Mouse (Mus musculus) gastrocnemius, postnatal 14 days (tissue): ENCODE data around the gene Slc6a6. TPM values are rescaled to one million over a fixed set of nuclear protein-coding genes. Genes with fewer than 3 reads are reported as not detected.

Experiments used
- DNase-seq: peaks from one replicate; pipeline ENCODE4 v3.0.0; 2021; ENCODE audit warnings: mixed read lengths
- intact Hi-C: fragments of 180-260 bp; cut with DNase I; formaldehyde crosslinking; loops from one replicate; pipeline ENCODE4 v1.15.1; 2025; ENCODE audit warnings: low total_unique reads
- total RNA-seq, 2 experiments: library from RNA; stranded (reverse); gene quantifications; 2 replicates each; pipeline ENCODE4 v1.2.3; 2021

Slc6a6 gene
- total RNA-seq, 2 experiments from 2014 or later, result 33.5 to 39.8 TPM

DNA sequence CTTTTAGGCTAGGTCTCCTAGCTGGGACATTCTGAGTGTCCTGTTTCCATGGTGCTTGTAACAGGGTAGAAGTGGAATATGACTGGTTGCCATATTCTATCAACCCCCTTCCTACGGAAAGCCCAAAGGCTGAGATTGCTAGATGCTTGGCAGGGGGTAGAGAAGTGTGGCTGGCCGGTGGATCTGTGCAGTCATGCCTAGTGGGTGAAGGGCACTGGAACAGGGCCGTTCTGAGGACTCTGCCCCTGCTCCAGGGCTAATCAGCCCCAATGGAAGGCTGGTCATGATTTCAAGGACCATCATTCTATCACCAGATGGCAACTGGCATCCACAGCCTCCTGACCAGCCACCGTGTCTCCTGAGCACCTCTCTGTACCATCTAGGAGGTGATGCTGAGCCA is 7.7 kb downstream of the Slc6a6 start:
- intact Hi-C loops, result no loop called here

DNA sequence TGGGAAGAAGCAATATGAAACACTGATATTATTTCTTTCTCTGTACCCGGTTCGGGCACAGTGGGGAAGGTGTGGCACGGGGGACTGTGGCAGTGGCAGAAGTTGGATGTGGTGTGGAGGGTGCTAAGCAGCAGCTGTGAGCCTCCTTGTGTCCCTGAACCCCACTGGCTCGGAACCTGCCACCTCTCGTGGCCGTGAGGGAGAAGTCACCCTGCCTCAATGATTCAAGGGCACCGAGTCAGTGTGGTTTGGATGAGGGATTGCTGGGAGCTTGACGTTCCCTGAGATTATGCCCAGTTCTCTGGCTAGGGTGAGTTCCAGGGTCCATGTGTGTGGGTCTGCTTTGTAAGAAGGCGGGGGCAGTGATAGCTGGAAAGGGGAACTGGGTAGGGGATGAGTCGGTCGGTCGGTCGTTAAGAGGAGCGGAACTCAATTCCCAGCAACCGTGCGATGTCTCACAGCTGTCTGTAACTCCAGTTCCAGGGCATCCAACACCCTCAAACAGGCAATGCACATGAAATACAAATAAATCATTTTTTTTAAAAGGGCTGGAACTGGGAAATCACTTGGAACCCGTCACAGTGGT is 9.5 kb downstream of the Slc6a6 start:
- intact Hi-C loops, result no loop called here
- DNase-seq, result no peak

More for the DNA sequence above, 7.7 kb downstream of the Slc6a6 start:
- DNase-seq, result no peak

DNA sequence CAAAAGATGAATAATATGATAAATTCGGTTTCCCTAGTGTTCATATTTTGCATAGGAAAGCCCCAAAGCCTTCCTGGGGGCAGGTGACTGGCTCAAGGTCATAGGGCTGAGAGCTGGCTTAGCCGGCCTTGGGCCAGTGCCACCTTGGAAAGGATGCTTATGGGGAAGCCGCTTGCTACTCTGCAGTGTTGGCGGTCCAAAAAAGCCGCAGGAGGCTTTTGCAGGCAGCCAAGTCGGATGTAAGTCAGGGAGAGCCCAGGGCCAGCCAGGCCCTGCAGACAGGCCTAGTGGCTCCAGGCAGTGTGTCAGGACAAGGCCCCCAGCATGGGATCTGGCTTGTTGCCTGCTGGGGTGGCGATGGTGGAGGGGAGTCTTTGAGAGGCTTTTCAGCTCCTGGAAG is 10.8 kb downstream of the Slc6a6 start:
- DNase-seq, result peak; percentile 61
- intact Hi-C loops, result no loop called here

DNA sequence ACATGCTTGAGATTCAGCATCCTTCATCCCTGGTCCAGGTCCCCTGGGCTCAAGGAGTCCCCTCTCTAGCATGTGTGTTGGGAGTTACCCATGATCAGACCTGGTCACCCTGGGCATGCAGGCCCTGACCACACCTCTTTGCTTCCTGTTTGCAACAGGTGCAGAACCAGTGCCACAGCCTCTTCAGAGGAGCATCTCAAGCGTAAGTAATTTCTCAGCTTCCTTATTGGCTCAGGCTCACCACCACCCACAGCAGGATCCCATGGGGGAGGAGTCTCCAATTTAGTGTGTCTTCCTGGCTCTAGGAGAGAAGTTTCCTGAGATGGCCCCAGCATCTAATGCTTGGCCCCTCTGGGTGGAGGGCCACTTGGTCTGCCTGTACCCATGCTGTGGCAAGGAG is 15.0 kb downstream of the Slc6a6 start:
- intact Hi-C loops, result no loop called here
- DNase-seq, result no peak

DNA sequence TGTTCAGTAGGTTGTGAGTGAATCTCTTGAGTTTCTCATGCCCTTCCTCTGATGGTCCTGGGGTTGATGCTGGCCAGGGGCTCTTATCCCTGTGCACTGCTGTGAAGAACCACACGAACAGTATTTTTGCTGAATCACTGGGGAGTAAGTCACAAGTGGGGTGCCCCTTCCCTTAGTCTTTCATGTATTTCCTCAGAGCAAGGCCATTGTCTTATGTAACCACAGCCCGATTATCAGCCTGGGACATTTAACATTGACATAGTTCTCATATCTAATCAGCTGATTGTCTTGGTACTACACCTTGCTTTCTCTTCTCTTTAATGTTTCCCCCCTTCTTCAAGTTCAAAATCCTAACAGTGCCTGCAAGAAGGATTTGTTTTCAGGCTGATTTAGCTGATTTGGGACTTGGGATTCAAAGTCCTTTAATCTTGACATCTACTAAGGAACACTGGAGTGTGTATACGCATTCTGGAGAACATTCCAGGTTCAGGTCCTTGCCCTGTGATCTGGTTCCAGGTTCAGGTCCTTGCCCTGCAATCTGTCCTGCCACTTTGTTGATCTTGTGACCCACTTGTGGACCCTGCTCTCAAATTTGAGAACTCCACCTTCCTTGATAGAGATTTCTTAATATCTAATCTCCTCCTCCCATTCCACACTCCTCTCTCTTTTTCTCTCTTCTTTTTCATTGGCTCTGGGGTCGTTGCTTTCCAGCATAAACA is 15.8 kb downstream of the Slc6a6 start:
- intact Hi-C loops, result no loop called here
- no peak for DNase-seq

DNA sequence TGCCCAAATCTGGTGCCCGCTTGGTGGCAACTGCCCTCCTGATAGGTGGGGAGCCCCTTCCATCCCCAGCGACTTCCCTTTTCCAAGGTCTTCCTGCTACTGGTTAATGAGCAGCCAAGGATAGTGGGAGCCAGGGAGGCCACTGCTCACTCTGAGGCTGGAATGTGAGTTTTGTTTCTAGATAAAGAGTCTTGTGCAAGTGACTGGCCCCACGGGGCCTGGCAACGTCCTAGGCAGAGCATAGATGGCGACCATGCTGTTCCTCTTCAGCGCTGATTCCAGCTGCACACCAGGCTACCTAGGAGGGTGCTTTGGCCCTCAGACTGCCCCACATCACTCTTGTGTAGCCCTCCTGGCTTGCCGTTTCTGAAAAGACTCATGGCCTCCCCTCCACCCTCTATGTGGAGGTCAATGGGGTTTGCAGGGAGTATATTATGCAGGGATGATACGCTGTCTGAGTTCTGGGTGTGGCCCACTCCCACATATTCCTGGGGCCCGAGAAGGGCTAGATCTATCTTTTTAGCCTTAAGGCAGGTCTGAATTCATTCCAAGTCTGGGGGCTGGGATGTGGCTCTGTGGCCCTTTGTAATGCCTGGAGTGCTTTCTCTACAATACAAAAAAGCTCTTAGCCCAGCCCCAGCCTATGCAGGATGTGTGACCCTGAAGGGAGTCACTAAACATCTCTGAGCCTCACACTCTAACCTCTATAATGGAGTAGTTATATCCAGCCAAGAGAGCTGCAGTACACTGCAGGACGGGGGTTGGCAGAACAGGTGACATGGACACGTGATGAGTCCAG is 17.2 kb downstream of the Slc6a6 start:
- intact Hi-C loops, result no loop called here
- DNase-seq, result no peak

DNA sequence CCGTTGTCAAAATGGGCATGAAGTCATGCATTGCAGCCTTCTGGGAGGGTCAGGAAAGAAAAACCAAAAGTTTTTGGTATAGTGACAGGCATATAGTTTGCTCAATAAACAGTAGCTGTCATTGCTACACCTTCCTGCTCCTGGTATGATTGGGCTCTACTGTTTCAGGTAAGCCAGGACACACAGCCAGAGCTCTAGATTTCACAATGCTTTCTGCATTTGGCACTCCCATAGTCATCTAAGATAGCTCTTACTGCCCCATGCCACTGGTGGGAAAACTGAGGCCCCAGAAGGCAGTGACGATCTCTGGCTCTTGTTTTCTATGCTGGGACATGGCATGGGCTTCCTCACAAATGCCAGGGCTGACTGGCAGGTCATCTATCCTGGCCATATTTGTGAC is 19.6 kb downstream of the Slc6a6 start:
- intact Hi-C loops, result no loop called here
- DNase-seq, result no peak

DNA sequence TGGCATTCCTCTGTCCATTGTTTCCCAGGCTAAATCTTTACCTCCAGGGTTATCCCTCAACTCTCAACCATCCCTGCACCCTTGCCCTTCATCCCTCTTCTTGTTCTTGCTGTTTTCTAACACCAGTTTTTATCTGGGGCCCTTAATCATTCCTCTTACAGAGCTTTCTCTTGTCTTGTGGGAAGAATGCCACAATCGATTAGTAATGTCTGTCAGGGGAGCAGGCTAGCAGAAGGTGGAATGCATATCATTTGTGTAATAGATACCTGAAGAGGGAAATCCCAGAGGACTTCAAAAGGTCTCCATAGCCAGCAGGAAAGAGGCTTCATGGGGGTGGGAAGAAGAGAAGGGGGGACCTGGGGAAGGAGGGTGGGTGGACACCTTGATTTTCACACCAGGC is 20.6 kb downstream of the Slc6a6 start:
- DNase-seq, result no peak
- intact Hi-C loops, result no loop called here

DNA sequence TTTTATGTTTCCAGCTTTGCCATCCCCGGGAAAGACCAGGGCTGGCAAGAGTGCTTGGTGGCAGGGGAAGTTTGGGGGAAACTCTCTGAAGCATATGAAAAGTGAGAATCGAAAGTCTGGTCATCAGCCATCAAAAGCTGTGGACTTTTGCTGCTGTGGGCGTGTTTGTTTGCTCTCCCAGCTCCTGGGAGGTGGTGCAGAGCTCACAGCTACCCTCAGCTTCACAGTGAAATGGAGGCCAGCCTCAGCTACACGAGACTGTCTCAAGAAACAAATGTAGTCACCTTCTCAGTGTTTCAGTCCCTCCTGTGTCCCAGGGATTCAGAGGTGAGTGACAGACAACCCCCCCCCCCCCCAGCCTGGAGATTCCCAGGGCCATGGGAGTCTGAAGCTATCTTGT is 21.8 kb downstream of the Slc6a6 start:
- DNase-seq, result no peak
- intact Hi-C loops, result no loop called here

DNA sequence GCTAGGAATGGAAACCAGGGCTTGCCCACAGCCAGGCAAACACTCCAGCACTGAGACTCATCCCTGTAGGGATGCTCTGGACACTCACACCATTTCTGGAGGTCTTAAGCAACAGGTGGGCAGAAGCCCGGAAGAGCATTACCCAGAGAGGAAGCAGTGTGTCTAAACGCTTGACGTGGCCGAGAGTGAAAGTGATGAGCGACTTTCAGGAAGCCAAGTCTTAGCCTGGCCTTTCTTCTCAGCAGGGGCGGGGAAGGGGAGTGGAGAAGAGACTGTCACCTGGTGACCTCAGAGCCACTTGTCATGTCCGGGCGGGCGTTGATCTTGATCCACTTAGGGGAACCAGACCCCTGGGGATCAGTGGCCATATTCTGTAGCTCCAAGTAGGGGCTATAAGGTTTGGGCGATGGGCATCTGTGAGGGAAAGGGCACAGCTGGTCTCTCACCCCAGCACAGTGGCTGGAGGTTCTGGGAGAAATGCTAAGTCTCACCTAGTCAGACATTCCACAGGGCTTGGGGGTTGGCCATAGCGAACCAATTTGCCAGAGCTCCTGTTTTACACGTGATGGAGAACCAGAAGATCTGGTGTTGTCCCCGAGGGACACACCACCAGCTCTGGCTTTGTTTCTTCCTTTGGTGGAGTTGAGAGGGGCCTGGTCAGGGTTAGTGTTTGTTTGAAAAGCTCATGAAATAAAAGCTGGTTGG is 22.4 kb downstream of the Slc6a6 start:
- intact Hi-C loops, result no loop called here
- no peak for DNase-seq

DNA sequence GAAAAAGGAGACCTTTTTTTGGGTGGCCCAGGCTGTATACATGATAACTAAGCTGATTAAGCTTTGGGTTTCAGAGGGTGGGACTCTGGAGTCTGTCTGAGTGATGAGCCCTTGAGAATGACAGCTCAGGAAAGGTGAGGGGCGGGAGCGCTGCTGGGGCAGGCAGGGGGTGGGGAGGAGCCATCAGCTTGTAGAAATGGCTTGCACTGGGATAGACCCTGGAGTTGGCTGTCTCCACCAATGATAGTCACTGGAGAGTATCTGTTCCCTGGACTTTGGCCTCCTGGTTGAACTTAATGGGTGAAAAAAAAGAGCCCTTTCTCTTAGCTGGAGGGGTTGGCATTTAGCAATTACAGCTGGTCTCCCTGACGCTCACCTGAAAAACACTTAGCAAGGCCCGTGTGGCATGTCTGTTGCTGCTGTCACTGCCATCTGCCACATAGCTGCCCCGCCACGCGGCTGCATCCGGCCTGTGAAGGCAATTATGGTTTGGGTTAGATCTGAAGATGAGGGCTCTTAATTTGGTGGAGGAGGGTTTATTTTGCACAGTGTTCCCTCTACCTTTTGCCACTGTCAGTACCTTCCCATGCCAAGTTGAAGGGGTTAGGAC is 23.5 kb downstream of the Slc6a6 start:
- DNase-seq, result no peak
- intact Hi-C loops, result no loop called here

DNA sequence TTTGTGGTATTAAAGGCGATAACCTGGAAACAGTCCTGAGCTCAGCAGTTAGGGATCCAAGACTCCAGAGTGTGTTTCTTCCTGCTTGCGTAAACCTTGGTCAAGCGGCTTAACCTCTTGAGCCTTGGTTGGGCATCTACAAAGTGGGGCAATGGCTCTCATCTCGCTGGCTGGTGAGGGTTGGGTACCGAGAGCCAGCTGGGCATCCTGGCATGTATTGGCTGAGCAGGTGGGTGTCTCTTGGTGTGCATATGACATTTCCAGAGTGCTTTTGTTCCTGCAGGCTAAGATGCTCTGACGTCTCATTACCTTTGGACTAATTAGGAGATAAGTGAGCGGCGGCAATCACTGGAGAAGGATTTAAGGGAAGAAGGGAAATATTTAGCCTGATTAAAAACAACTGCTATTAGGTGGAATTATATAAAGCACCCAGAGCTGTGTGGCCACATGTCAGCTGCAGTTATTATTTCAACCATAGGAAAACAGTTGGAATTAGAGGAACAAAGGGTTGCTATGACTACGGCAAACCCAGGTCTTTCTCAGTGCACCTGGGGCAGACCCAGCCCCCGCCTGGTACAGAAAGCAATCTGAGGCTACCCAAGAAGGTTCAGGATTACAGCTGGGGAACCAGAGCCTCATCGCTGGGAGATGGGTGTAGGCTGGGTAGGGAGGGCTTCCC is 24.2 kb downstream of the Slc6a6 start:
- intact Hi-C loops, result no loop called here
- no peak for DNase-seq

DNA sequence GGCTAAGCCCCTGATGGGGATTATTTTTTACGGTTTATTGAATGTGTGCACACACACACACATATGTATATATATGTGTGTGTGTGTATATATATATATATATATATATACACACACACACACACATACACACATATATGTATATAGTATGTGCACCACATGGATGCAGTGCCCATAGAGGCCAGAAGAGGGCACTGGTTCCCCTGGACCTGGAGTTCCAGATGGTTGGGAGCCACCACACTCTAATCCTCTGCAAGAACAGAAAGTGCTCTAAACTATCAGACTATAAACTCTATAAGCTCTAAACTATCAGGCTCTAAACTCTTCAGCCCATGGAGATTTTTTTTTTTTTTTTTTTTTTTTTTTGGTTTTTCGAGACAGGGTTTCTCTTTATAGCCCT is 25.1 kb downstream of the Slc6a6 start:
- no peak for DNase-seq
- intact Hi-C loops, result no loop called here

DNA sequence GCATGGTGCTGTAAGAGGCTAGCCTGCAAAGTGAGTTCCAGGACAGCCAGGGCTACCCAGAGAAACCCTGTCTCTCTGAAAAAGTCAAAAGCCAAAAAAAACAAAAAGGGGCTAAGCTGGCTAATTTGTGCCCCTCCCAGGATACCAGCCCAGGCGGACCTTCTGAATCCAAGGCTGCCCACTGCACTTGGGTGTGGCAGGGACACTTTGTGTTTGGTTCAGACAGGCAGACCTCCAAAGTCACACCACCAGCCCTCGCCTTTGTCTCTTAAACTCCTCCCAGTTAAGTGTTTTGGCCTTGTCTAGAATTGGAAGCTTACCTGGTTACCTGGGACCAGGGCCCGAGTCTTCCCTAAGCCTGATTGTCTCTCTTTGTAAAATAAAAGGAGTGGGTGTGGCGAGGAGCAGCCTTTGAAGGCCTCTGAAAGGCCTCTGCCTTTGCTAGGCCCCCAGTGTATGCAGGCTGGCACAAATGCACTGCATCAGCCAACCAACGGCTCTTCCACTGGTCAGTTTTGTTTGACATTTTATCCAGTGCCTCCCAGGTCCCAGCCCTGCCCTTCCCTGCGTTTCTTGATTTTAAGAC is 26.6 kb downstream of the Slc6a6 start:
- DNase-seq, result no peak

DNA sequence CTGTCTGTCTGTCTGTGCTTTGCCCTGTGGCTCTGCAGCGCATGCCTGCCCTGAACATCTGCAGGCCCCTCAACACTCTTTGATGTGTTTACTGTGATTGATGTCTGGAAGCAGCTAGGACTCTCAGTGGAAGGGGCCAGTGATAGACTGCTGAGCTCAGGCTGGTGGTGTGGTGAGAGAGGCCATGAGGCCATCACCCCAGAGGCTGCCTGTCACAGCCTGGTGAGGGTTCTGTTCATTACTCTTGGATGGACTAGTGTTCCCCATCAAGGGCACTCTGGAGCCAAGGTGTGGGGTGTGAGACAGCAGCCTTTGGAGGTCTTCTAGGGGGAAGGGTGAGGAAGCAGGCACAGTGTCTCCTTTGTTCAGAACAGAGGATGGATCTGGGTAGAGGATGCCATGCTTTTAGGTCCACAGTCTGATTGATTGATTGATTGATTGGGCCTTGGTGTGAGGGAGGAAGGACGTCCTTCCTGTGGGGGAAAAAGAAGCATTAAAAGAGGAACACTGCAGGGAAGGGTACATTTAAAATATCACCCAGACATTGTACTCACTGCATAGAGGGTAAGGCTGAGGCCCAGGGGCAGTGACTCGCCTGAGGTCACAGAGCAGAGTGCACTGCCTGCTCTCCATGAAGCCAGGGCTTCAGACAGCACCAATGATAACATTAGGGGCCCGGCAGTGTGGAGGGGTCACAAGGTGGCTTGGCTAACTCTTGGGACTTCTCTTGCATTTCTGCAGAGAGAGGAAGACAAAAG is 28.4 kb downstream of the Slc6a6 start:
- intact Hi-C loops, result no loop called here
- no peak for DNase-seq

More for the DNA sequence above, 26.6 kb downstream of the Slc6a6 start:
- intact Hi-C loops, result no loop called here

DNA sequence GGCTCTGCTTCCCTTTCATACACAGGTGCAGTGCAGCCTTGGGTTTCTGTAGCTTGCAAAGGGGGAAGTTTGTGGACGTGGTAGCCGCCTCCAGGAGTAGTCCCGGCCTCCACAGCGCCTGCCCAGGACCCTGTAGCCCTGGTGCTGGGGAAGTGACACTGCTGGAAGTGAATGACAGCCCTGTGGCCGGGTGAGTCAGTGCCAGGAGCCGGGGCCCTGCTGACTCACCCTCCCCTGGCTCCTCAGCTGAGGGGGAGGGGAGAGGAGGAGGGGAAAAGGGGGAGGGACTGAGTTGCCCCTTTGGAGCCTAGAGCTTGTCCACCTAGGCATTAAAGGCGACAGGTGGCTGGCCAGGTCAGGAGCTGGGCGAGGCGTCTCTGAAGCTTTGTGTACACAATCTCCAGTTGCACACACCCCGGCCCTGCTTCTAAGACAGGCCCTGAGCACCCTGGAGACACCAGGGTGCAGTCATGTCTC is 29.0 kb downstream of the Slc6a6 start:
- intact Hi-C loops, result no loop called here

DNA sequence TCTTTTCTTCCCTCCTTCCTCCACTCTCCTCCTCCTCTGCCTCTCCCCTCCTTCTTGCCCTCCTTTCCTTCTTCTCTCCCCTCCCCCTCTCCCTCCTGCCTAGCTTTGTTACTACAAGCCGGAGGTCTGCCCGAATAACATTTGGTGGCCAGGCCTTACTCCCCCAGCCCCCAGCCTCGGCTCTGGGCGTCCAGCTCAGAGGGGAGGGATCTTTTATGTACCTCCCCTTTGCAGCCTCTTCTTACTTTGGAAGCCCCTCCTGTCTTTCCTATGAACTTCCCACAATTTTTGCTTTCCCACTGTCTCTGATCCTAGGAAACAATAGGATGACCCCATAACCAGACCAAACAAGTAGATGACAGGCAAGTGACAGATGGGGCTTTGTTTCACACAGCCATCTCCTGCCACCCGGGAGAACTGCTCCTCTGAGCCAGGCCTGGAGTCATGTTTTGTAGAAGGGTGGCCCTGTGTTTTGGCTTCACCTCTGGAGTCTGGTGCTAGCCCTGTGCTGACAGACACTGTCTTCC is 29.6 kb downstream of the Slc6a6 start:
- DNase-seq, result no peak
- intact Hi-C loops, result no loop called here

More for the DNA sequence above, 29.0 kb downstream of the Slc6a6 start:
- peak; percentile 67 for DNase-seq

DNA sequence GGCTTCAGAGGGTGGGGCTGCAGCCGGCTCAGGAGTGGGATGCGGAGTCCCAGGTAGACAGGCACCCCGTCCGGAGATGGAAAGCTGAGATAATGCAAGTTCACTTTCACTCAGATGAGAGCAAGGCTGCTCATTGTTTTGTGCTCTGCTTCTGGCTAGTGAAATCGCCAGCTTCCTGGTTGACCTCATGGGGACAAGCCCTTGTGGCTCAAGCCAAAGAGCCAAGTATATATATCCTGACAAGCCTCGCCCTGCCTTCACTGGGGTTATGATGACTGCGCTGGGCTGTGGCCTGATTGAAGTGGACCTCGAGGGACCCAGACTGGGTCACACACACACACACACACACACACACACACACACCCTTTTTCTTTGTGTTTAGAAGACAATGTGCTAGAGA is 31.2 kb downstream of the Slc6a6 start:
- DNase-seq, result peak; percentile 39
- intact Hi-C loops, result no loop called here
